Mouse (Mus musculus) erythroblast, embryonic 14.5 days (primary cell): ENCODE measurements around the gene Ap3b1. TPM values are rescaled to one million over a fixed set of nuclear protein-coding genes. Genes with fewer than 3 reads are reported as not detected.

Experiments used
- H3K27me3 ChIP-seq: 2 replicates; pipeline ENCODE4 v1.6.1; 2012; ENCODE audit warnings: inconsistent platforms; ENCODE audit not compliant: control insufficient read depth
- H3K36me3 ChIP-seq: 2 replicates; pipeline ENCODE4 v1.6.1; 2012; ENCODE audit warnings: mild to moderate bottlenecking, inconsistent platforms; ENCODE audit not compliant: control insufficient read depth
- H3K4me1 ChIP-seq: 2 replicates; pipeline ENCODE4 v1.6.1; 2012; ENCODE audit warnings: inconsistent platforms; ENCODE audit not compliant: control insufficient read depth
- H3K4me3 ChIP-seq: replicated peaks from 2 replicates; pipeline ENCODE3; 2012; ENCODE audit warnings: moderate library complexity, mild to moderate bottlenecking, inconsistent platforms
- H3K9me3 ChIP-seq: 2 replicates; pipeline ENCODE4 v1.6.1; 2012; ENCODE audit warnings: low read length, inconsistent platforms, mixed read lengths; ENCODE audit not compliant: control insufficient read depth
- GATA1 ChIP-seq: IDR thresholded peaks from 2 replicates; pipeline ENCODE4 v1.6.1; 2012; ENCODE audit warnings: low read length, inconsistent platforms, mixed read lengths
- TAL1 ChIP-seq: IDR thresholded peaks from 3 replicates; pipeline ENCODE4 v1.6.1; 2012; ENCODE audit warnings: low read length, inconsistent platforms, mixed read lengths
- polyA plus RNA-seq: library from polyadenylated mRNA; stranded (reverse); fragments of >175 nt; gene quantifications from 2 replicates; pipeline ENCODE4 v1.2.3, GENCODE M21; 2012

Ap3b1 gene
- polyA plus RNA-seq, 1 experiment, result 0.87 TPM

GRCm38 (mm10) chr13:94471009-94471672, 112.4 kb downstream of the Ap3b1 start:
- Histone ChIP-seq H3K4me1 (no peaks in the 10 kb centered on the region), H3K9me3 (no peaks in the 10 kb centered on the region), H3K4me3 (no peak overlapping the region), H3K27me3 (no peaks in the 10 kb centered on the region), H3K36me3 (peaks cover 20% of the 10 kb centered on the region)
- TF ChIP-seq TAL1 (no peak), GATA1 (no peak)

- TF ChIP-seq TAL1, result no peak
- no peak for TF ChIP-seq GATA1
- H3K27me3 ChIP-seq, result no peaks in the 10 kb centered on the region
- peaks cover 48% of the 10 kb centered on the region for H3K36me3 ChIP-seq
- no peaks in the 10 kb centered on the region for H3K9me3 ChIP-seq
- no peaks in the 10 kb centered on the region for H3K4me1 ChIP-seq
- H3K4me3 ChIP-seq, result no peak overlapping the region
Measured at GRCm38 (mm10) chr13:94476208-94476607, 117.4 kb downstream of the Ap3b1 start.

DNA sequence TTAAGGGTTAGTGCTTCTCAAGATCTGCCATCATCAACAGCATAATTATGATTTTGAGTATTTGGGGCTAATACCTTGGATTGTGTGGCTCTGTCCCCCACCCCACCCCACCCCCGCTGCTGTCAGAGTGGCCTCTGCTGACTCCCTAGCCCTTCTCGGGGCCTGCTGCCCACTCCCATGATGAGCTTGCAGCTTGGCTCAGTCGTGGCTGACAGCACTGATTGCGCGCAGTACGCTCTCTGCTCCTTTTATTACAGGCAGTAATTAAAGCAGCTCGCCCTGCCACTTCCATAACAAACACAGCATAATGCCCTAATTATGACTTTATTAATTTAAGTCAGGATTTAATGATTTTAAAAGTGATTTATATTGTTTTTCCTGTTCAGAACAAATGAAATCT, 121.5 kb downstream of the Ap3b1 start:
- no peaks in the 10 kb centered on the region for H3K9me3 ChIP-seq
- H3K27me3 ChIP-seq, result no peaks in the 10 kb centered on the region
- no peak for TF ChIP-seq GATA1
- no peak for TF ChIP-seq TAL1
- no peaks in the 10 kb centered on the region for H3K4me1 ChIP-seq
- no peak overlapping the region for H3K4me3 ChIP-seq
- peaks cover 70% of the 10 kb centered on the region for H3K36me3 ChIP-seq

DNA sequence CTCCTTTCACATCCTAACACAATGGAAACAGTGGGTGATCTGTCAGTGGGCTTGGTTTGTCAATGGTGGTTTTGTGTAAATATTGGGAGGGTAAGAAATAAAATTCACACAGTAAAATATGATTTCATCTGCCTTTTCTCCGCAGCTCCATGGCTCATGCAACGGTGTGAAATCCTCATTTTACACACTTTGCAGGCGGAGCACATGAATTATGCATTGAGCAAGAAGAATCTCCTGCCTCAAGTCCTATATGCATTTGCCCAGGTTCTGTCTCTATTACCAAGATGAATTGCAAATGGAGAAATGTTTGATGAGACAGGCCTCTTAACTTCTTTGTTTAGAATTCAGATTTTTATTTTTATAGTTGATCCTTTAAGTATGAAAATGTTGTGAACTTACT, 131.9 kb downstream of the Ap3b1 start:
- Histone ChIP-seq H3K4me3 (no peak overlapping the region), H3K36me3 (peaks cover 42% of the 10 kb centered on the region), H3K9me3 (no peaks in the 10 kb centered on the region), H3K27me3 (no peaks in the 10 kb centered on the region), H3K4me1 (no peaks in the 10 kb centered on the region)
- TF ChIP-seq GATA1 (no peak), TAL1 (no peak)

- TF ChIP-seq TAL1 (no peak), GATA1 (no peak)
- Histone ChIP-seq H3K4me3 (no peak overlapping the region), H3K36me3 (peaks cover 40% of the 10 kb centered on the region), H3K9me3 (no peaks in the 10 kb centered on the region), H3K4me1 (no peaks in the 10 kb centered on the region), H3K27me3 (no peaks in the 10 kb centered on the region)
Measured at GRCm38 (mm10) chr13:94491159-94491558, 132.4 kb downstream of the Ap3b1 start.

GRCm38 (mm10) chr13:94497521-94497920, 138.8 kb downstream of the Ap3b1 start:
- H3K4me1 ChIP-seq, result no peaks in the 10 kb centered on the region
- no peaks in the 10 kb centered on the region for H3K27me3 ChIP-seq
- TF ChIP-seq GATA1 (no peak), TAL1 (no peak)
- H3K36me3 ChIP-seq, result peaks cover 37% of the 10 kb centered on the region
- H3K4me3 ChIP-seq, result no peak overlapping the region
- H3K9me3 ChIP-seq, result no peaks in the 10 kb centered on the region

DNA sequence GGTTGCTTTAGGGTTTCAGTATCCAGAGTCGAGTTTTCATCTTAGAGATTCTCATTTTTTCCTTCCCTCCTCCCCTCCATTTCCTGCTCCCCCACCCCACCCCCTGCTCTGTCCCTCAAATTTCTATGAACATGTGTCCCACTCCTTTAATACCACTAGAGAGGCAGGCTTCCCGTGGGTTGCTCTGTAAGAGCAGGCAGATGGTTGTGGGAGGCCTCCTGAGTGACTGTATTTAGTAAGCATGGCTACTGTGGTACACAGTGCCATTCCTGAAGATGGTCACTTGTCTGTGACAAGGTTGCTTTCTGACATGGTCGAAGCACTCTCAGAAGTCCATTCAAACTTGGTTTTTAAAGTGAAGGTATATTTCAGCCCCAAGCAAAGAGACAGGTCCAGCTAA, 147.7 kb downstream of the Ap3b1 start:
- TF ChIP-seq GATA1, result no peak
- TF ChIP-seq TAL1, result no peak
- no peaks in the 10 kb centered on the region for H3K4me1 ChIP-seq
- H3K27me3 ChIP-seq, result no peaks in the 10 kb centered on the region

DNA sequence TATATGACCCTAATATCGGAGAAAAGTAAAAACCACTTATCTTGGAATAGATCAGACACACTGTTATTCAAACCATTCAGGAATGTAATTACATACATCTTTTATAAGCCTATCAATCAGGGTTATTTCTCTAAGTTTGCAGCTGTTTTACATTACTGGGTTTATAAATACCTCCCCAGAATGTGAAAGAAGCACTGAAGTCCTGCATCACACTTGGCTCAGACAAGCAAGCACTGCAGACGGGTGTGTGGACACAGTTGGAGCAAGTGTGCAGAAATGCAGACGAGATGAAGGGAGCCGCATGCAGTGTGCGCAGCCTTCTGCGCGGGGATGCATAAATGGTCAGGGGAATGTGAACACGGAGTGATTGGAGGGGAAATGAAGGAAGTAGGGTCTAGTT, 149.6 kb downstream of the Ap3b1 start:
- no peaks in the 10 kb centered on the region for H3K9me3 ChIP-seq
- no peak overlapping the region for H3K4me3 ChIP-seq
- H3K36me3 ChIP-seq, result peaks cover 24% of the 10 kb centered on the region
- TF ChIP-seq GATA1 (no peak), TAL1 (no peak)
- peaks cover 10% of the 10 kb centered on the region for H3K4me1 ChIP-seq
- H3K27me3 ChIP-seq, result no peaks in the 10 kb centered on the region

More for the DNA sequence above, 147.7 kb downstream of the Ap3b1 start:
- H3K36me3 ChIP-seq, result peaks cover 28% of the 10 kb centered on the region
- no peak overlapping the region for H3K4me3 ChIP-seq
- no peaks in the 10 kb centered on the region for H3K9me3 ChIP-seq

- Histone ChIP-seq H3K9me3 (no peaks in the 10 kb centered on the region), H3K27me3 (no peaks in the 10 kb centered on the region), H3K4me3 (no peak overlapping the region), H3K4me1 (peaks cover 34% of the 10 kb centered on the region), H3K36me3 (peaks cover 17% of the 10 kb centered on the region)
- TF ChIP-seq TAL1 (no peak), GATA1 (no peak)
Measured at GRCm38 (mm10) chr13:94513157-94513767, 154.5 kb downstream of the Ap3b1 start.

GRCm38 (mm10) chr13:94513898-94514297, 155.1 kb downstream of the Ap3b1 start:
- peaks cover 15% of the 10 kb centered on the region for H3K36me3 ChIP-seq
- no peaks in the 10 kb centered on the region for H3K27me3 ChIP-seq
- no peaks in the 10 kb centered on the region for H3K9me3 ChIP-seq
- H3K4me1 ChIP-seq, result peaks cover 34% of the 10 kb centered on the region
- H3K4me3 ChIP-seq, result no peak overlapping the region
- TF ChIP-seq GATA1 (no peak), TAL1 (no peak)
